15 mouse cellular contexts compared by ENCODE assay signal in the genomic region with DNA sequence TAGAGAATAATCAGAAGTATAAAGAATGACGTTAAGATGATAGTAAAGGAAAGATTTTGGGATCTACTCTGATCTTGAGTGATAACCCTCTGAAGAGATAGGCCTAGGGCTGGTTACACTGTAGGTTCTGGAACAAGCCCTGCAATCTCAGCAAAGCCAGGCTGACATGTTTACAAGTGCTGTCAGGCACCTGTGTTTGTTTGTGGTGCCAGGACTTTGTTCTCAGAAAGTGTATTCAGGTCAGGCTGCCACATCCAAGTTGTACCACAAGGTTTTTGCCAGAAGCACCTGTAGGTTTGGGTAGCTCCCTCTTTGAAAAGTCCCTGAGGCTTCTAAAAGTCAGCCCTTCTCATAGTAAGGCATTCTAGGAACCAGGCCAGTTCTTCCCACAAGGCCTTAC. TPM values are rescaled to one million over a fixed set of nuclear protein-coding genes. Genes with fewer than 3 reads are reported as not detected.
DNase-seq lines count a peak whose midpoint lies in the region; ATAC-seq and TF ChIP-seq lines count a peak whose summit lies in the region.
"Had no signal": no experiment of that assay in that cellular context is flagged by ENCODE, and none has a peak within 500 bp of the region (broad histone marks: within the 10 kb centered on the region; RNA-seq: fewer than 3 reads in every experiment).

No protein-coding gene starts in this region.

- H3K9ac ChIP-seq in limb, embryonic 12.5 days (replicated peaks): no peak overlapping the region
- H3K9ac ChIP-seq in CH12.LX (ENCODE audit: insufficient read depth, low read depth) (peak overlapping the region; percentile 28; the same call in 1 of the 2 replicates), ES-Bruce4 (ENCODE audit: low read depth, poor library complexity, severe bottlenecking) (peak overlapping the region; percentile 2; the same call in 1 of the 2 replicates)
- no peak overlapping the region for H3K9ac ChIP-seq in liver, postnatal 0 days (replicated peaks)

- H3K9me3 ChIP-seq in limb, embryonic 12.5 days: no peaks in the 10 kb centered on the region
- H3K9me3 ChIP-seq in limb, embryonic 10.5 days (replicated peaks): no peaks in the 10 kb centered on the region
- H3K9me3 ChIP-seq in CH12.LX (replicated peaks; ENCODE audit: low read length) (no peaks in the 10 kb centered on the region), ES-Bruce4 (replicated peaks; ENCODE audit: control insufficient read depth, insufficient read depth, low read length, poor library complexity, severe bottlenecking) (no peaks in the 10 kb centered on the region)
- no peaks in the 10 kb centered on the region for H3K9me3 ChIP-seq in liver, postnatal 0 days (ENCODE audit: low read length)
- H3K9me3 ChIP-seq: midbrain, embryonic 12.5 days had no signal

- TF ChIP-seq CTCF in CH12.LX (conservative IDR thresholded peaks at IDR 0.05 in 1 of 2, IDR thresholded peaks at IDR 0.05 in 1 of 2; ENCODE audit: low read depth in 2 of 2, low read length in 2 of 2): no peak
- no peak for TF ChIP-seq CTCF in ES-Bruce4 (IDR thresholded peaks at IDR 0.05; ENCODE audit: low read depth, low read length)
- no peak for TF ChIP-seq CTCF in liver, postnatal 0 days (IDR thresholded peaks at IDR 0.05; ENCODE audit: low read depth)

- no peaks in the 10 kb centered on the region for H3K79me2 ChIP-seq in CH12.LX (replicated peaks; ENCODE audit: control insufficient read depth, extremely low read depth, insufficient read depth, poor library complexity, severe bottlenecking)

- TF ChIP-seq POLR2A in CH12.LX (IDR thresholded peaks at IDR 0.05; ENCODE audit: low read depth, low read length) (no peak), ES-Bruce4 (IDR thresholded peaks at IDR 0.05; ENCODE audit: insufficient read depth, low read length) (no peak)

- dilution Hi-C loops in CH12.LX (cut with MboI; ENCODE audit: extremely low pct_ligation_motif_present, extremely low pct_unique_long_range_greater_than_20kb, low sequenced_read_pairs): no loop called here

- H3K4me2 ChIP-seq in limb, embryonic 12.5 days: no peak overlapping the region
- peak overlapping the region; percentile 65; the same call in 1 of the 2 replicates for H3K4me2 ChIP-seq in CH12.LX (ENCODE audit: insufficient read depth, low read depth, poor library complexity, severe bottlenecking)
- peak overlapping the region; percentile 99; the same call in 1 of the 2 replicates for H3K4me2 ChIP-seq in liver, postnatal 0 days (ENCODE audit: low read depth, low read length)

- in situ Hi-C loops in CH12.LX (cut with MboI; ENCODE audit: low pct_ligation_motif_present, low pct_unique_long_range_greater_than_20kb, low sequenced_read_pairs): loop anchor here (10.0 to 25.0 kb wide), 3 partner anchors 135 to 298 kb away; partner anchors contain the start of genes Abhd16b, Arfrp1, Tpd52l2 and Zgpat

- no peak for TF ChIP-seq RAD21 in CH12.LX (IDR thresholded peaks at IDR 0.05; ENCODE audit: low read depth, low read length)

- ATAC-seq in limb, embryonic 12.5 days (ENCODE audit: insufficient number of reproducible peaks, insufficient read depth, low FRiP score, low TSS enrichment, low read depth): no peak
- ATAC-seq in liver, postnatal 0 days: no peak

- H3K27ac ChIP-seq in limb, embryonic 12.5 days: peak overlapping the region; percentile 69; the same call in 1 of the 2 replicates
- H3K27ac ChIP-seq in limb, embryonic 10.5 days: no peak overlapping the region; the same call in 1 of the 2 replicates
- H3K27ac ChIP-seq in CH12.LX (ENCODE audit: insufficient read depth, low read depth) (no peak overlapping the region), ES-Bruce4 (ENCODE audit: insufficient read depth, low read length) (peak overlapping the region; percentile 89)
- peak overlapping the region; percentile 95 for H3K27ac ChIP-seq in liver, postnatal 0 days (ENCODE audit: low read depth)

- TF ChIP-seq EP300 in CH12.LX (IDR thresholded peaks at IDR 0.05; ENCODE audit: low read length) (no peak), ES-Bruce4 (IDR thresholded peaks at IDR 0.05; ENCODE audit: insufficient read depth, low read depth, low read length) (no peak)
- no peak for TF ChIP-seq EP300 in liver, postnatal 0 days (IDR thresholded peaks at IDR 0.05; ENCODE audit: low read depth)

- no peaks in the 10 kb centered on the region for H3K27me3 ChIP-seq in limb, embryonic 12.5 days
- no peaks in the 10 kb centered on the region for H3K27me3 ChIP-seq in limb, embryonic 10.5 days (ENCODE audit: low read depth, poor library complexity, severe bottlenecking)
- no peaks in the 10 kb centered on the region for H3K27me3 ChIP-seq in CH12.LX (replicated peaks)
- H3K27me3 ChIP-seq in ES-Bruce4 (ENCODE audit: control insufficient read depth, insufficient read depth, low read length, poor library complexity, severe bottlenecking): no peaks in the 10 kb centered on the region
- H3K27me3 ChIP-seq in liver, postnatal 0 days (ENCODE audit: insufficient read depth, low read length): no peaks in the 10 kb centered on the region

- no peak for DNase-seq in limb, embryonic 10.5 days (ENCODE audit: low spot score)
- no peak for DNase-seq in CH12.LX (ENCODE audit: extremely low read depth)
- no peak for DNase-seq in liver, postnatal 0 days
- DNase-seq in layer of hippocampus, postnatal 14 days (ENCODE audit: low spot score in 2 of 2): no peak
- DNase-seq in cerebellum, postnatal 4 days (ENCODE audit: low spot score in 2 of 2): no peak
- DNase-seq: adrenal gland, postnatal 25 days; cerebellum, adult 11 months; retina, postnatal 1 day had no signal

- peaks cover 7% of the 10 kb centered on the region for H3K4me1 ChIP-seq in limb, embryonic 12.5 days (replicated peaks)
- peaks cover 16% of the 10 kb centered on the region for H3K4me1 ChIP-seq in limb, embryonic 10.5 days
- H3K4me1 ChIP-seq in CH12.LX (ENCODE audit: control insufficient read depth in 1 of 2, insufficient read depth in 2 of 2) (peaks cover 10 to 48% of the 10 kb centered on the region in 2 experiments), ES-Bruce4 (ENCODE audit: control insufficient read depth, insufficient read depth, low read length) (no peaks in the 10 kb centered on the region)
- H3K4me1 ChIP-seq in liver, postnatal 0 days (ENCODE audit: insufficient read depth): peaks cover 15% of the 10 kb centered on the region

- H3K36me3 ChIP-seq in limb, embryonic 12.5 days: peaks cover 13% of the 10 kb centered on the region
- peaks cover 15% of the 10 kb centered on the region for H3K36me3 ChIP-seq in limb, embryonic 10.5 days
- H3K36me3 ChIP-seq in CH12.LX (replicated peaks in 1 of 2; ENCODE audit: control insufficient read depth in 1 of 2, insufficient read depth in 1 of 2, low read length in 1 of 2) (peaks cover 0 to 6% of the 10 kb centered on the region in 2 experiments), ES-Bruce4 (ENCODE audit: control insufficient read depth, insufficient read depth, low read length, poor library complexity, severe bottlenecking) (no peaks in the 10 kb centered on the region)
- H3K36me3 ChIP-seq in liver, postnatal 0 days (replicated peaks; ENCODE audit: insufficient read depth, low read length): no peaks in the 10 kb centered on the region

- 94% methylated on average over 1 of the region's 1 CpGs for WGBS in limb, embryonic 12.5 days
- WGBS in limb, embryonic 10.5 days: 89% methylated on average over 1 of the region's 1 CpGs
- 67% methylated on average over 1 of the region's 1 CpGs for WGBS in liver, postnatal 0 days (ENCODE audit: insufficient replicate concordance)

- H3K4me3 ChIP-seq in limb, embryonic 12.5 days (replicated peaks): no peak overlapping the region
- no peak overlapping the region; the same call in 1 of the 2 replicates for H3K4me3 ChIP-seq in limb, embryonic 10.5 days
- H3K4me3 ChIP-seq in CH12.LX (replicated peaks in 1 of 3; ENCODE audit: low read depth in 2 of 3, low read length in 2 of 3, poor library complexity in 1 of 3): no peak overlapping the region
- no peak overlapping the region for H3K4me3 ChIP-seq in ES-Bruce4 (ENCODE audit: low read depth, low read length)
- H3K4me3 ChIP-seq in liver, postnatal 0 days (ENCODE audit: low read depth, low read length): no peak overlapping the region

RNA-seq across cellular contexts. Expression of gene Ppdpf, which starts 2.3 kb away (rescaled TPM):
- polyA plus RNA-seq in limb, embryonic 12.5 days (2016; fragmentation: Nextera tagmentation; extraction: Ambion mirVana): 424 and 433 TPM in 2 replicates
- polyA plus RNA-seq in limb, embryonic 10.5 days (2016; fragmentation: Nextera tagmentation; extraction: Ambion mirVana): 394 and 428 TPM in 2 replicates
- total RNA-seq in CH12.LX (2012; rRNA removed): 60.0 and 68.9 TPM in 2 replicates
- total RNA-seq in CH12.LX (2014; rRNA removed): 57.6 and 71.2 TPM in 2 replicates
- polyA plus RNA-seq in CH12.LX (2012; ENCODE audit: insufficient read length, low read depth): 75.5 and 113 TPM in 2 replicates
- 56.0 and 67.7 TPM in 2 replicates for polyA plus RNA-seq in ES-Bruce4 (2011; ENCODE audit: insufficient read depth, insufficient read length, low read depth, missing spikeins)
- polyA plus RNA-seq in liver, postnatal 0 days (2015; fragmentation: Nextera tagmentation; extraction: Ambion mirVana): 120 and 125 TPM in 2 replicates
- total RNA-seq in layer of hippocampus, postnatal 14 days (2021): 100 to 1,000 TPM; 118 to 135 TPM

RNA-seq across cellular contexts. Expression of gene Ptk6, which starts 13.3 kb away (rescaled TPM):
- not detected in 2 replicates for polyA plus RNA-seq in limb, embryonic 12.5 days (2016; fragmentation: Nextera tagmentation; extraction: Ambion mirVana)
- polyA plus RNA-seq in limb, embryonic 10.5 days (2016; fragmentation: Nextera tagmentation; extraction: Ambion mirVana): not detected in 2 replicates
- total RNA-seq in CH12.LX (2012; rRNA removed): 0.04 and 0.17 TPM in 2 replicates
- 0.05 TPM in 1 of 2 replicates, not detected in the other for total RNA-seq in CH12.LX (2014; rRNA removed)
- 0.07 and 0.09 TPM in 2 replicates for polyA plus RNA-seq in CH12.LX (2012; ENCODE audit: insufficient read length, low read depth)
- not detected in 2 replicates for polyA plus RNA-seq in ES-Bruce4 (2011; ENCODE audit: insufficient read depth, insufficient read length, low read depth, missing spikeins)
- polyA plus RNA-seq in liver, postnatal 0 days (2015; fragmentation: Nextera tagmentation; extraction: Ambion mirVana): 0.20 and 0.27 TPM in 2 replicates
- total RNA-seq in layer of hippocampus, postnatal 14 days (2021): not detected
- total RNA-seq: adrenal gland, postnatal 25 days; heart, postnatal 10 days; layer of hippocampus, adult 8-10 months; left cerebral cortex, postnatal 36 days had no signal
- polyA plus RNA-seq: midbrain, embryonic 12.5 days had no signal

RNA-seq across cellular contexts. Expression of gene Srms, which starts 23.7 kb away (rescaled TPM):
- 0.25 and 0.45 TPM in 2 replicates for polyA plus RNA-seq in limb, embryonic 12.5 days (2016; fragmentation: Nextera tagmentation; extraction: Ambion mirVana)
- 1.6 and 2.0 TPM in 2 replicates for polyA plus RNA-seq in limb, embryonic 10.5 days (2016; fragmentation: Nextera tagmentation; extraction: Ambion mirVana)
- total RNA-seq in CH12.LX (2012; rRNA removed): 0.08 and 0.17 TPM in 2 replicates
- total RNA-seq in CH12.LX (2014; rRNA removed): 0.13 and 0.14 TPM in 2 replicates
- 0.41 TPM in 1 of 2 replicates, not detected in the other for polyA plus RNA-seq in CH12.LX (2012; ENCODE audit: insufficient read length, low read depth)
- not detected in 2 replicates for polyA plus RNA-seq in ES-Bruce4 (2011; ENCODE audit: insufficient read depth, insufficient read length, low read depth, missing spikeins)
- 0.35 and 0.44 TPM in 2 replicates for polyA plus RNA-seq in liver, postnatal 0 days (2015; fragmentation: Nextera tagmentation; extraction: Ambion mirVana)
- under 1 TPM; 0.14 to 0.41 TPM for total RNA-seq in layer of hippocampus, postnatal 14 days (2021)

RNA-seq across cellular contexts. Expression of gene Fndc11, which starts 30.5 kb away (rescaled TPM):
- 0.41 and 0.59 TPM in 2 replicates for polyA plus RNA-seq in limb, embryonic 12.5 days (2016; fragmentation: Nextera tagmentation; extraction: Ambion mirVana)
- polyA plus RNA-seq in limb, embryonic 10.5 days (2016; fragmentation: Nextera tagmentation; extraction: Ambion mirVana): 0.34 and 0.73 TPM in 2 replicates
- total RNA-seq in CH12.LX (2012; rRNA removed) (0.25 and 0.59 TPM in 2 replicates), CH12.LX (2014; rRNA removed) (not detected in 2 replicates)
- polyA plus RNA-seq in CH12.LX (2012; ENCODE audit: insufficient read length, low read depth) (not detected in 2 replicates), ES-Bruce4 (2011; ENCODE audit: insufficient read depth, insufficient read length, low read depth, missing spikeins) (not detected in 2 replicates)
- polyA plus RNA-seq in liver, postnatal 0 days (2015; fragmentation: Nextera tagmentation; extraction: Ambion mirVana): 0.09 TPM in 1 of 2 replicates, not detected in the other
- not detected for total RNA-seq in layer of hippocampus, postnatal 14 days (2021)
- total RNA-seq: layer of hippocampus, adult 8-10 months; left cerebral cortex, postnatal 36 days had no signal
- polyA plus RNA-seq: cortical plate, adult 2 months had no signal

RNA-seq across cellular contexts. Expression of gene Eef1a2, which starts 32.5 kb away (rescaled TPM):
- 0.10 TPM in 1 of 2 replicates, not detected in the other for polyA plus RNA-seq in limb, embryonic 12.5 days (2016; fragmentation: Nextera tagmentation; extraction: Ambion mirVana)
- not detected in 2 replicates for polyA plus RNA-seq in limb, embryonic 10.5 days (2016; fragmentation: Nextera tagmentation; extraction: Ambion mirVana)
- not detected in 2 replicates for total RNA-seq in CH12.LX (2012; rRNA removed)
- not detected in 2 replicates for total RNA-seq in CH12.LX (2014; rRNA removed)
- polyA plus RNA-seq in CH12.LX (2012; ENCODE audit: insufficient read length, low read depth): not detected in 2 replicates
- polyA plus RNA-seq in ES-Bruce4 (2011; ENCODE audit: insufficient read depth, insufficient read length, low read depth, missing spikeins): 0.43 TPM in 1 of 2 replicates, not detected in the other
- 0.05 TPM in 1 of 2 replicates, not detected in the other for polyA plus RNA-seq in liver, postnatal 0 days (2015; fragmentation: Nextera tagmentation; extraction: Ambion mirVana)
- 100 to 1,000 TPM; 904 to 919 TPM for total RNA-seq in layer of hippocampus, postnatal 14 days (2021)

Comparison
In these comparisons a context has a peak if more than half of its experiments do, and no peak if none do; other contexts are left out.
1. H3K27ac ChIP-seq: peak in limb, embryonic 12.5 days (single experiment), ES-Bruce4 (single experiment) and liver, postnatal 0 days (single experiment); none in limb, embryonic 10.5 days (single experiment) and CH12.LX (single experiment).
2. H3K9ac ChIP-seq: peak in CH12.LX (single experiment) and ES-Bruce4 (single experiment); none in limb, embryonic 12.5 days (single experiment) and liver, postnatal 0 days (single experiment).